Mouse (Mus musculus) brain, embryonic 14.5 days (tissue): ENCODE results near the gene Il23a. TPM values are rescaled to one million over a fixed set of nuclear protein-coding genes. Genes with fewer than 3 reads are reported as not detected.
"Not testable (repeated sequence)": the region's sequence is repeated elsewhere in the genome, so short reads cannot be mapped to it uniquely, and the experiment has no call there.

Experiments
- DNase-seq: peaks from one replicate; pipeline ENCODE4 v3.0.0-alpha.2; 2011; ENCODE audit warnings: low read depth
- CTCF ChIP-seq: fragments of 200-500 bp; IDR thresholded peaks from 2 replicates; pipeline ENCODE4 v1.5.1; 2012; ENCODE audit warnings: inconsistent platforms, mild to moderate bottlenecking, moderate library complexity, borderline replicate concordance; ENCODE audit not compliant: insufficient read depth, insufficient read length; ENCODE audit errors: extremely low read depth
- POLR2A ChIP-seq: fragments of 200-500 bp; IDR thresholded peaks from 2 replicates; pipeline ENCODE4 v1.6.1; 2012; ENCODE audit warnings: mild to moderate bottlenecking, inconsistent platforms, borderline replicate concordance; ENCODE audit not compliant: poor library complexity, insufficient read depth, insufficient read length, severe bottlenecking; ENCODE audit errors: extremely low read depth
- polyA plus RNA-seq: library from polyadenylated mRNA; depleted of rRNA; stranded (reverse); fragments of >200 nt; gene quantifications from 2 replicates; pipeline ENCODE4 v1.2.3, GENCODE M21; 2012; rRNA removed

The Il23a gene
- polyA plus RNA-seq: 0.11 and 0.20 TPM in 2 replicates

DNA sequence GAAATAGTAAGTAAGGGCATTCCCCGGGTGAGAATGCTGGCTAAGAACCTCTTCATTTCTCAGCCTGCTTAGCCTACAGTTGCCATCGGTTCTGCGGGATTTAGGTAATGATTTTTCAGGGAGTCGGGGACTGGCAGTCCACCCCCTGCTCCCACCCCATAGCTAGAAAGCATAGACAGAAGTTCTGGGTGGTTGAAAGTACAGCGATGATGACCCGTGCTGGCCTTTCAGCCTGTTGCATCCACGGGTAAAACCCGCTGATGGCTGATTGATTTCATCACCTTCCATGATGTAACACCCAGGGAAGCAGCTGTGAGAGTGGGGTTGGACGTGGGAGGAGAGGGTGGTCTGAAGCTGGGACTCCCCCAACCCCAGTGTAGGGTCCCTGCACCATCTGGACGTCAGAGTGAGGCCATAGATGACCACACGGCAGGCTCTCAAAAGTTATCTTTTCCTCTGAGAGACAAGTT is at the start of gene Il23a:
Gene Il23a, minus strand, starts transcription at position 51 of the 470 bp plus-strand sequence.
- no peak for DNase-seq
- TF ChIP-seq POLR2A (no peak), CTCF (no peak)

DNA sequence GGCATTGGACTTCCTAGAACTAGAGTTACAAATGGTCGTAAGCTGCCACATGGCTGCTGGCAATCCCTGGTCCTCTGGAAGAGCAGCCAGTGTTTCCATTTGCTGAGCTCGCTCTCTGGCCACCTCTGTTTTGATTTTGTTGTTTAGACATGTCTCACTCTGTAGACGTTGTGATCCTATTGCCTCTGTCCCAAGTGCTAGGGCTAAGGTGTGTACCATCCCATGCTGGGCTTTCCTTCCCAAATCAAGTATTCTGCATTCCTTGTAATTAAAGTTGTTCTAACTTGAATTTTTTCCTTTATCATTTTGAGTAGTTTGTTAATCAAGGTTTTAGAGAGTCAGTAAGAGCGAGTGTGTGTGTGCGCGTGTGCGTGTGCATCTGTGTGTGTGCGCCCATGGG is 49.0 kb upstream of the Il23a start:
- TF ChIP-seq CTCF: no peak
- TF ChIP-seq POLR2A: no peak
- DNase-seq: no peak

DNA sequence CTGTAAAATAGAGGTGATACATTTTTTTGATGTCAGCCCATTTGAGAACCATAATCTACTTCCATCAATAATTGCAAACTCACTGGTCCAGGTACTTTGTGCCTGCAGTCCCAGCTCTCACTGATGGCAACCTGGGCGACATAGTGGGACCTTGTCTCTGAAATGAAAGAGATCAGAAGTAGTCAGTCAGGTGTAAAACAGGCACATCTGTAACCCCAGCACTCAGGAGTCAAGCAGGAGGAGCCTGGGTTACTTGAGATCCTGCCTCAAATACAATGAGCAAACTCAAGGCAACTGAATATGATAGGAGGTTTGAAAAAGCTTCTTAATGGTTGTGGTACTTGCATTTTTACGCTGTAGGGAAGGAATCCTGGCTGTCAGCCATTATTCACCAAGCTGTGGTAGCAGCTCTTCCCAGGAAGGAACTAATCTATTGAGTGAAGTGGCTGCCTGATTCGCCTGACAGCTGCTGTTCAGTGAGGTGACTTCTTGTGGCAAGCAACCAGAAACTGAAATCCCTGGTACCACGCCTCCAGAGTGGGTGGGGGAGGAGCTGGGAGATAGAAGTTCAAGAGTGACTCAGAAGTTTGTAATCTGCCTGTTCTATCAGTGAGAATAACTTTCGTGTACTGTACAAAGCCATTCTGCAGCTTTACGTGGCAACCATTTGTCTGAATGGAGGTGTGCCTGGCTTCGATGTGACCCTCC is 46.2 kb upstream of the Il23a start:
- TF ChIP-seq CTCF (no peak), POLR2A (no peak)
- DNase-seq: peak; percentile 88

DNA sequence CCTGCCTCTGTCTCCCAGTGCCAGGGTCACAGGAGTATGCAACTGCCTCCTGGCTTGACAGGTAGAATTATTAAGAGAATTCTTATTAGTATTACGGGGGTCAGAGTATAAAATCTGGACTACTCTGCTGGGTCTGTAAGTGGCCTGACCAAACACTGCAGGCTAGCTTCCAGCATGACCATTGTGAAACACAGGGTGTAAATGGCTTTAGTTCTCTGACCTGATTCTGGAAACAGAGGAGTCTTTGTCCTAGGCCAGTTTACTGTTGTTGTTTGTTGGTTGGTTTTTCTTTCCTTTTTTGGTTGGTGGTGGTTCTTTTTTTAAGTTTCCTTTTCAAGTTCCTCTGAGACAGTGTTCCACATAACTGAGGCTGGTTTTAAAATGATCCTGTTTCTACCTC is 44.9 kb upstream of the Il23a start:
- DNase-seq: no peak
- TF ChIP-seq CTCF (no peak), POLR2A (no peak)

DNA sequence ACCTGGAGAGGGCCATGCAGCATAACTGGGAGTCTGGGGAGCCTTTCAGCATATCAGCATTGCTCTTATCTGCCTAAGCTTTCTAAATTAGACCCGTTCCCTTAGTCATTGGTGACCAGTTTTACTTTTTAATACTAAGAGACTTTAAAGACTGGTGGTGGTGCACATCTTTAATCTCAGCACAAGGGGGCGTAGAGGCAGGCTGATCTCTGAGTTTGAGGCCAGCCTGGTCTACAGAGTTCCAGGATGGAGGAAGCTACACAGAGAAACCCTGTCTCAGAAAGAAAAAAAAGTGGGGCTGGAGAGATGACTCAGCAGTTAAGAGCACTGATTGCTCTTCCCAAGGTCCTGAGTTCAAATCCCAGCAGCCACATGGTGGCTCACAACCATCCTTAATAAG is 41.7 kb upstream of the Il23a start:
- TF ChIP-seq POLR2A (no peak), CTCF (peak; percentile 21; the same call in 1 of the 2 replicates)
- DNase-seq: no peak

DNA sequence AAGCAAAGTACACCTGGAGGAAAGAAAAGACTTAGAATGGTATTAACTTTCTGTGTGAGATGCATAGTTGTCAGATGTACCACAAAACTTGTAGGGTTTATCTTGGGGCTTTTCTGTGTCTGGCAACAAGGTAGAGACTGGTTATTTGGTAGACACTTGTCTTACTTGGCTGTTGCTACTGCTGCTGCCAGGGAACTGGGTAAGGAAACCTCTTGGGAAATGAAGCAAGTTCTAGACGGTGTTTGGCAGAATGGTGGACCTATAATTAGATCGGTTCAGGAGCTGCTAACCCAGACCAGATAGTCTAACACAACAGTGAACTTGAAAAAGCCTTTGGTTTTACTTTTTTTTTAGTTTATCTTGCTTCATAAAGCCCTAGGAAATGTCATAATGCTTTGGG is 40.4 kb upstream of the Il23a start:
- TF ChIP-seq POLR2A (no peak), CTCF (no peak)
- no peak for DNase-seq

DNA sequence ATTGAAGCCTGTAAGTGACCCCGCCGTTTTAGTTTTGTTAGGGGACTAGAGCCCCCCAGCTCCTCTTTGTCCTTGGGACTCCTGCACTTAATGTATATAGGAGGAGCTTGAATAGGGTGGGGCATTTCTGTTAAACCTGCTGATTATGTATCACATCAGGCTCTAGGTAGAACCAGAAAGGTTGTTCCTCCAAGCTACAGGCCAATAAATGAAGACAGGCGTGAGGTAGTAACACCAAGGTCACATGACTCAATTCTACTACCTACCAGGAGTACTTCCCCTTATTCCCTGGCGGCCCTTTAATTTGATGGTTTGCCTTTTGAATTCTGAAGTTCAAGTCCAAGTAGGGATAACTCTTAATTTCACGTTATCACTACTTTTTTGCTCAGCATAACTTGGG is 39.9 kb upstream of the Il23a start:
- no peak for TF ChIP-seq POLR2A
- no peak for TF ChIP-seq CTCF
- no peak for DNase-seq

DNA sequence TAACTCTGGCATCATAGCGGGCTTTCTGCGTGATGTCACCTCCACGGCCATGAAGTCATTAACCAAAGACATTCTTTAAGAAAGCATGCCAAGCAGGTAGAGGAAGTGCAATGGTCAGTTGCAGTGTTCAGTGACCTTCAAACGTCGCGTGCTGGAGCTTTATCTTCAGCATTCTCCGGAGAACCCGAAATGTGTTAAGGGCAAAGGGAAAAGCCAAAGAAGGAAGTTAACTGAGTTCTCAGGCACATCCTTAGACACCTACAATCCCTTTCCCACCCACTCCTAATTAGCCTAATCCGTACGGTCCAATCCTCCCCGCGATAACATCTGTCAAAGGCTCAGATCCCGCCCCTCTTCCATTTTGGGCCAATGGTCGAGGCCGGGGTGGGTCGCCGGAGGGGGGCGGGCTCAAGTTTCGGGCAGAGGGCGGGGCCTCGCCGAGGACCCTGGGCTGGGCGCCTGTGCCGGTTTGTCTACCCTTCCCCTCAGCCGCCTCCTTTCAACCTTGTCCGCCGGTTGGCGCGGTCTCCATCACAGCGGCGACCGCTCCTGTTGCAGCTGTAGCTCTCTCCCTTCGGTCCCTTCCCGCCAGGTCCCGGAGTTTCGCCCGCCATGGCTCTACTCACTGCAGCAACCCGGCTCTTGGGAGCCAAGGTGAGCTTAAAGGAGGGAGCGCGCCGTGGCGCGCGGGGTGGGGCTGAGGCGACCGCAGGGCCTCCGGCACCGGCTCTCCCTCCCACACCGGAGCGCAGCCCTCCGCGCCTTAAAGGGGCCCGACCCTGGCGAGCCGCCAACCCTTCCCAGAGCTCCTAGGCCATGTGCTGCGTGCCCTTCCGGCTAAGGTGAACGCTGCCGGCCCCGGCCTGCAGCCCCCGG is 39.0 kb upstream of the Il23a start, which contains the start of gene Cs:
Gene Cs, plus strand, starts transcription at position 429 of the 876 bp plus-strand sequence.
- peak; percentile 69; the same call in 1 of the 2 replicates for TF ChIP-seq POLR2A
- no peak for TF ChIP-seq CTCF
- peak; percentile 99 for DNase-seq

DNA sequence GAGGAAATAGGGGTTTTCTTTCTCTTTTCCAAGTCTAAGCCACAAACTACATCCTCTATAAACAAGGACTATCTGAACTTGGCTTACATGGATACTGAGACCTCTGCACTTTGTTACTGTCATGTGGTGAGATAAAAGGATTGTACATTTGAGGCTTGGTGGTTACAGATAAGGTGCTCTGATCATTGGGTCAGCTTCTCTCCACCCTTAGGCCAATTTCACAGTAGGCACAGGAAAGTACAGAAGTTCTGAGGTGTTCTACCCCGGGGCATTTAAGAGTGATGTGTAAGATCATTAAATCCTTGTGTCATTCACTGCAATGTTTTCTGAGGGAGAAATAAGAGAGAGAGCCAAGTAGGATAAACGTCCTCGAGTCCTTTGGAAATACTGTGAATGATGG is 38.0 kb upstream of the Il23a start:
- no peak for TF ChIP-seq POLR2A
- no peak for TF ChIP-seq CTCF
- DNase-seq: no peak

DNA sequence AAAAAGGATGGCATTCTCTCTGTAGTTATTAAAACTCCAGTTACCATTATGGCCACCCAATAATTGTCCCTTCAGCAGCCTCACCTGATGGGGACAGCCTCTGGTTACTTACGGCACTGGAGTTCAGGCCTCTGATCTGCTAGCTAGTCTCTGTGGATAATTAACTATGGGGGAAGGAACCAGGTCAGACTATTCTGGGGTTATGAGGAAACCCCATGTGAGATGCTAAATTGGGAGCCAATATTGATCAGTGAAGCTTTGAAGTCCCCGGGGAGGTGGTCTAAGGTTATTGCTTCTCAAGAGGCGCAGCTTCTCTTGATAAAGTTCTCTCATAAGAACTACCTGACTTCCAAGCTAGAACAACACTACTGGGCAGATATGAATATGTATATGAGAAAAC is 37.6 kb upstream of the Il23a start:
- no peak for DNase-seq
- TF ChIP-seq POLR2A (no peak), CTCF (no peak)

DNA sequence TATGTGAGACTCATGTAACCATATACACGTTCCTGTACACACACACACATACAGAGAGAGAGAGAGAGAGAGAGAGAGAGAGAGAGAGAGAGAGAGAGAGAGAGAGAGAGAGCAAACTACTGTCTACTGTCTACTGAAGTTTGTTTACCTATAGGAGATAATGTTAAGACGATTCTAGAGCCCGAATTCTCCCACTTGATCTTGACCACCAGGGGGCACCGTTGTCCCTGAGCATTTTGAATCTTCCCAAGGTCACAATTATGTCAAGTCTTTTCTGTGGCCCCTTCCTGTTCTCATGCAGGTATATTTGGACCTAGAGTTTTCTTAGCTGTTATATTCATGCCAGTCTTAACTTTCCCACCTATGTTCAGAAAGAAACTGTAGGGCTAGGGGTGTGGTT is 37.0 kb upstream of the Il23a start:
- peak; percentile 79 for DNase-seq
- TF ChIP-seq CTCF (peak; percentile 74), POLR2A (no peak)

DNA sequence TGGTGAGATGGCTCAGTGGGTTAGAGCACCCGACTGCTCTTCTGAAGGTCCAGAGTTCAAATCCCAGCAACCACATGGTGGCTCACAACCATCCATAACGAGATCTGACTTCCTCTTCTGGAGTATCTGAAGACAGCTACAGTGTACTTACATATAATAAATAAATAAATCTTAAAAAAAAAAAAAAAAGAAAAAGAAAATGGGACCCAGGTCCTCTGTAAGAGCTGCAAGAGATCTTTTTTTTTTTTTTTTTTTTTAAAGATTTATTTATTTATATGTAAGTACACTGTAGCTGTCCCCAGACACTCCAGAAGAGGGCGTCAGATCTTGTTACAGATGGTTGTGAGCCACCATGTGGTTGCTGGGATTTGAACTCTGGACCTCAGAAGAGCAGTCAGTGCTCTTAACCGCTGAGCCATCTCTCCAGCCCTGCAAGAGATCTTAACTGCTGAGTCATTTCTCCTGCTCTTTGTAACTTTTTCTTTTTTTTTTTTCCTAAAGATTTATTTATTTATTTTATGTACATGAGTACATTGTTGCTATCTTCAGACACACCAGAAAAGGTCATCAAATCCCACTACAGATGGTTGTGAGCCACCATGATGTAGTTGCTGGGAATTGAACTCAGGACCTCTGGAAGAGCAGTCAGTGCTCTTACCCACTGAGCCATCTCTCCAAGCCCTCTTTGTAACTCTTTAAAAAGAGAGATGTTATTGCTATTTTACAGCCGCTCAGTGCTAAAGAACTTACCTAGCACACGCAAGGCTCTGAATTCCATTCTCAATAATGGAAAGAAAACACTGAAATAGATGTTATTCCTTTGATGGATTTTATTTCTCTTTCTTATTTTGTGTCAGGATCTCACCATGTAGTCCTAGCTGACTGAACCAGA is 34.1 kb upstream of the Il23a start:
- DNase-seq: not testable (repeated sequence)

DNA sequence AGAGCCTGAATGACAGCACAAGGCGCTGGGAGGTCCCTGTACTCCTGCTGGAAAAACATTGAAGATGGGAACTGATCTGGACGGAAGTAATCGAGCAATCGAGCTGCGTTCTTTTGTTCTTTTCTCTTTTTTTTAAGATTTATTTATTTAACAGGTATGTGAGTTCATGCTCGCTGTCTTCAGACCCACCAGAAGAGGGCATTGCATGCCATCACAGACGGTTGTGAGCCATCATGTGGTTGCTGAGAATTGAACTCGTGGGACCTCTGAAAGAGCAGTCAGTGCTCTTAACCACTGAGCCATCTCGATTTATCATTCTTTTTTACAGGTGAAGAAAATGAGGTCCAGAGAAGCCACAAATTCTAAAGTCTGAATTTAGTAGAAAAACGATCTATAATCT is 29.1 kb upstream of the Il23a start:
- DNase-seq: no peak
- TF ChIP-seq POLR2A (no peak), CTCF (peak; percentile 10; the same call in 1 of the 2 replicates)

DNA sequence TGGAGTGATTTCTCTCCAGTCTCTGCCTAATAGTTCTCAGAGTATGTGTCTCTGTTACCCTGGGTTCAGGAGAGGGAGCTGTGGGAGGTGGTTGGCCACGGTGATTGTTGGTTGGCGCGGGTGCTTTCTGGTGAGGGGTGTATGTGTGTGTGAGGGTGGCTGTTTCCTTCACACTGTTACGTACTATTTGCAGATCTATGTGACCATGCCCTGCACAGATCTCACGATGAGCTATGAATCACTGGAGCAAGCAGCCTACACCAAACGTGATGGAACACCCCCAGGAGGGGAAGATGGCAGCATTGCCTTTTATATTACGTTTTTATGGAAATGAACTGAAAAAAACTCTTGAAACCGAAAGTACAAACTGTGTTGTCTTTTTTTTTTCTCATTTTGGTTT is 28.3 kb upstream of the Il23a start:
- no peak for DNase-seq
- no peak for TF ChIP-seq CTCF
- TF ChIP-seq POLR2A: no peak
